ENCODE assay signal across 25 mouse cellular contexts in the genomic region with DNA sequence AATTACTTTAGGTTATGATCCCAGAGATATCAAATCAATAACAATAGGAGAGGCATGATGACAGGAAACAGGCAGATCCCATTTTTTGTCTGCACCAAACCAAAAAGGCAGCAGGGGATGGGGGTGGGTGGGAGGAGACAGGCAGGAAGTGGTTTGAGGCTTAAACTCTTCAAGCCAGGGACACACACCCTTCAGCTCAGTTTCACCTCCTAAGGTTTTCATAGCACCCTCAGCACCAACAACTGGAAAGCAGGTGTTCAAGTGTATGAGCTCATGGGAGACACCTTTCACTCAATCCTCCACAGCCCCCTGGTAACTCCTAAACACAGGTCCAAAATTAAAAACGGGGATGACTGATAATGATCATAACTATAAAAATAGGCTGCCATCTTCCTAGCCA.
DNase-seq lines count a peak whose midpoint lies in the region; ATAC-seq and TF ChIP-seq lines count a peak whose summit lies in the region.
"Had no signal": no experiment of that assay in that cellular context is flagged by ENCODE, and none has a peak within 500 bp of the region (broad histone marks: within the 10 kb centered on the region; RNA-seq: fewer than 3 reads in every experiment).

No protein-coding gene starts in this region.

- TF ChIP-seq CTCF in thymus, adult 2 months (IDR thresholded peaks at IDR 0.05; ENCODE audit: borderline replicate concordance, control insufficient read depth, extremely low read depth, insufficient read depth, low read length, poor library complexity): no peak

- no peak for DNase-seq in heart, adult 8-10 months (ENCODE audit: low spot score)
- peak; percentile 45 for DNase-seq in thymus, adult 2 months
- DNase-seq in thymus, postnatal 4 days: peak; percentile 24
- no peak for DNase-seq in lung, adult 18-20 months
- DNase-seq: adrenal gland, adult 8-10 months; cerebellum, adult 11-12 months; cerebellum, postnatal 10 days; heart, postnatal 14 days; kidney, adult 9 months; kidney, postnatal 25 days; layer of hippocampus, postnatal 36 days; liver, postnatal 0 days; lung, postnatal 14 days had no signal

- H3K9ac ChIP-seq in heart, embryonic 16.5 days (ENCODE audit: low read length): no peak overlapping the region
- no peak overlapping the region for H3K9ac ChIP-seq in intestine, embryonic 15.5 days
- H3K9ac ChIP-seq: embryonic facial prominence, embryonic 12.5 days; forebrain, embryonic 12.5 days; heart, embryonic 12.5 days; hindbrain, embryonic 12.5 days; limb, embryonic 12.5 days; liver, postnatal 0 days had no signal

- H3K27me3 ChIP-seq in heart, embryonic 16.5 days (ENCODE audit: control insufficient read depth, insufficient read depth, low read length): no peaks in the 10 kb centered on the region
- no peaks in the 10 kb centered on the region for H3K27me3 ChIP-seq in thymus, adult 2 months (ENCODE audit: control insufficient read depth, insufficient read depth, low read length)
- no peaks in the 10 kb centered on the region for H3K27me3 ChIP-seq in intestine, embryonic 15.5 days (replicated peaks)
- H3K27me3 ChIP-seq: embryonic facial prominence, embryonic 12.5 days; forebrain, embryonic 12.5 days; heart, embryonic 12.5 days; hindbrain, embryonic 12.5 days; limb, embryonic 12.5 days had no signal

- TF ChIP-seq POLR2A in thymus, adult 2 months (IDR thresholded peaks at IDR 0.05; ENCODE audit: control insufficient read depth, extremely low read depth, insufficient read depth, low read length, poor library complexity): no peak

- WGBS in heart, embryonic 16.5 days: 59% methylated on average over 1 of the region's 1 CpGs
- 7% methylated on average over 1 of the region's 1 CpGs for WGBS in thymus, adult 2 months
- 67% methylated on average over 1 of the region's 1 CpGs for WGBS in intestine, embryonic 15.5 days

- no peak overlapping the region for H3K4me3 ChIP-seq in heart, embryonic 16.5 days (ENCODE audit: low read length)
- no peak overlapping the region for H3K4me3 ChIP-seq in thymus, adult 2 months (ENCODE audit: control insufficient read depth, insufficient read depth, low read length)
- H3K4me3 ChIP-seq in intestine, embryonic 15.5 days (replicated peaks): no peak overlapping the region
- H3K4me3 ChIP-seq: embryonic facial prominence, embryonic 12.5 days; erythroblast, embryonic 14.5 days; forebrain, embryonic 12.5 days; heart, embryonic 12.5 days; hindbrain, embryonic 12.5 days; limb, embryonic 12.5 days had no signal

- H3K27ac ChIP-seq in heart, embryonic 16.5 days (ENCODE audit: low read length): no peak overlapping the region
- no peak overlapping the region for H3K27ac ChIP-seq in thymus, adult 2 months (ENCODE audit: control insufficient read depth, insufficient read depth, low read length)
- no peak overlapping the region for H3K27ac ChIP-seq in intestine, embryonic 15.5 days
- H3K27ac ChIP-seq: embryonic facial prominence, embryonic 12.5 days; forebrain, embryonic 12.5 days; hindbrain, embryonic 12.5 days; limb, embryonic 12.5 days had no signal

- peak; percentile 63 for ATAC-seq in heart, embryonic 16.5 days (replicated peaks; ENCODE audit: extremely low read depth, insufficient read depth, low FRiP score)
- ATAC-seq in activated CD4-positive, CD25-positive, alpha-beta regulatory T cell, adult 4 months: peak; percentile 86
- ATAC-seq in intestine, embryonic 15.5 days: no peak
- ATAC-seq in erythroblast, adult 5-6 weeks (replicated peaks; ENCODE audit: low FRiP score, poor library complexity, severe bottlenecking): no peak
- ATAC-seq: liver, postnatal 0 days had no signal

- no peaks in the 10 kb centered on the region for H3K4me1 ChIP-seq in heart, embryonic 16.5 days (ENCODE audit: control insufficient read depth, insufficient read depth, low read length)
- peaks cover 11% of the 10 kb centered on the region for H3K4me1 ChIP-seq in thymus, adult 2 months (replicated peaks; ENCODE audit: control insufficient read depth, insufficient read depth, low read length)
- no peaks in the 10 kb centered on the region for H3K4me1 ChIP-seq in intestine, embryonic 15.5 days (replicated peaks)
- H3K4me1 ChIP-seq: embryonic facial prominence, embryonic 12.5 days; heart, embryonic 12.5 days; limb, embryonic 12.5 days had no signal

- H3K36me3 ChIP-seq in heart, embryonic 16.5 days (ENCODE audit: control insufficient read depth, insufficient read depth): no peaks in the 10 kb centered on the region
- no peaks in the 10 kb centered on the region for H3K36me3 ChIP-seq in thymus, adult 2 months (ENCODE audit: control insufficient read depth, insufficient read depth, low read length)
- H3K36me3 ChIP-seq in intestine, embryonic 15.5 days: no peaks in the 10 kb centered on the region
- H3K36me3 ChIP-seq: embryonic facial prominence, embryonic 12.5 days; forebrain, embryonic 12.5 days; heart, embryonic 12.5 days; hindbrain, embryonic 12.5 days; limb, embryonic 12.5 days had no signal

- H3K9me3 ChIP-seq in heart, embryonic 16.5 days (replicated peaks; ENCODE audit: control insufficient read depth, low read length): no peaks in the 10 kb centered on the region
- H3K9me3 ChIP-seq in intestine, embryonic 15.5 days: no peaks in the 10 kb centered on the region
- H3K9me3 ChIP-seq: embryonic facial prominence, embryonic 12.5 days; forebrain, embryonic 12.5 days; heart, embryonic 12.5 days; hindbrain, embryonic 12.5 days; limb, embryonic 12.5 days had no signal

- H3K4me2 ChIP-seq in heart, embryonic 16.5 days (ENCODE audit: low read depth, low read length): no peak overlapping the region
- H3K4me2 ChIP-seq in intestine, embryonic 15.5 days (replicated peaks): no peak overlapping the region
- H3K4me2 ChIP-seq: embryonic facial prominence, embryonic 12.5 days; forebrain, embryonic 12.5 days; heart, embryonic 12.5 days; hindbrain, embryonic 12.5 days; limb, embryonic 12.5 days; liver, embryonic 11.5 days; midbrain, embryonic 11.5 days had no signal

Comparison
In these comparisons a context has a peak if more than half of its experiments do, and no peak if none do; other contexts are left out.
1. ATAC-seq: peak in heart, embryonic 16.5 days (single experiment) and activated CD4-positive, CD25-positive, alpha-beta regulatory T cell, adult 4 months (single experiment); none in intestine, embryonic 15.5 days (single experiment) and erythroblast, adult 5-6 weeks (single experiment).
2. DNase-seq: peak in thymus, adult 2 months (single experiment) and thymus, postnatal 4 days (single experiment); none in heart, adult 8-10 months (single experiment) and lung, adult 18-20 months (0 of 2).